Mouse (Mus musculus): ENCODE measurements around the gene Klhl3.

Gene Klhl3

GRCm38 (mm10) chr13:58126126-58126525 is 12.7 kb upstream of the Klhl3 start:
- peak; percentile 47 to 65 for DNase-seq (ENCODE audit: low spot score in 2 of 2)

GRCm38 (mm10) chr13:58124989-58125388 is 11.6 kb upstream of the Klhl3 start:
- DNase-seq (ENCODE audit: low spot score in 2 of 2) = no peak

- no peak for DNase-seq (ENCODE audit: low spot score in 2 of 2)
Observed at GRCm38 (mm10) chr13:58124278-58124677, 10.9 kb upstream of the Klhl3 start.

GRCm38 (mm10) chr13:58123381-58123780 is 10.0 kb upstream of the Klhl3 start:
- no peak for DNase-seq (ENCODE audit: low spot score in 2 of 2)

- DNase-seq (ENCODE audit: low spot score in 2 of 2) = no peak
Observed at GRCm38 (mm10) chr13:58122786-58123297, 9.4 kb upstream of the Klhl3 start.

GRCm38 (mm10) chr13:58117318-58118017 is 4.1 kb upstream of the Klhl3 start:
- DNase-seq (ENCODE audit: low spot score in 2 of 2) = peak; percentile 40 to 75

- DNase-seq (ENCODE audit: low spot score in 2 of 2) = no peak
Observed at GRCm38 (mm10) chr13:58116801-58117200, 3.4 kb upstream of the Klhl3 start.

- no peak for DNase-seq (ENCODE audit: low spot score in 2 of 2)
Observed at GRCm38 (mm10) chr13:58115227-58115626, 1.8 kb upstream of the Klhl3 start.

GRCm38 (mm10) chr13:58112601-58113041 is 771 bp downstream of the Klhl3 start:
- DNase-seq (ENCODE audit: low spot score in 2 of 2) = no peak

- no peak for DNase-seq (ENCODE audit: low spot score in 2 of 2)
Observed at GRCm38 (mm10) chr13:58112191-58112590, 1.2 kb downstream of the Klhl3 start.

GRCm38 (mm10) chr13:58111306-58111705 is 2.1 kb downstream of the Klhl3 start:
- no peak for DNase-seq (ENCODE audit: low spot score in 2 of 2)

- DNase-seq (ENCODE audit: low spot score in 2 of 2) = no peak
Observed at GRCm38 (mm10) chr13:58090643-58091042, 22.7 kb downstream of the Klhl3 start.

GRCm38 (mm10) chr13:58084396-58084795 is 29.0 kb downstream of the Klhl3 start:
- no peak for DNase-seq (ENCODE audit: low spot score in 2 of 2)

GRCm38 (mm10) chr13:58083521-58083920 is 29.9 kb downstream of the Klhl3 start:
- no peak for DNase-seq (ENCODE audit: low spot score in 2 of 2)

- DNase-seq (ENCODE audit: low spot score in 2 of 2) = no peak
Observed at GRCm38 (mm10) chr13:58083048-58083447, 30.3 kb downstream of the Klhl3 start.

GRCm38 (mm10) chr13:58078361-58078760 is 35.0 kb downstream of the Klhl3 start:
- no peak for DNase-seq (ENCODE audit: low spot score in 2 of 2)

GRCm38 (mm10) chr13:58074881-58075280 is 38.5 kb downstream of the Klhl3 start:
- no peak for DNase-seq (ENCODE audit: low spot score in 2 of 2)

GRCm38 (mm10) chr13:58074466-58074865 is 38.9 kb downstream of the Klhl3 start:
- DNase-seq (ENCODE audit: low spot score in 2 of 2) = no peak

GRCm38 (mm10) chr13:58073254-58073882 is 40.0 kb downstream of the Klhl3 start:
- no peak for DNase-seq (ENCODE audit: low spot score in 2 of 2)

- no peak for DNase-seq (ENCODE audit: low spot score in 2 of 2)
Observed at GRCm38 (mm10) chr13:58071209-58071608, 42.2 kb downstream of the Klhl3 start.

- no peak for DNase-seq (ENCODE audit: low spot score in 2 of 2)
Observed at GRCm38 (mm10) chr13:58070504-58070903, 42.9 kb downstream of the Klhl3 start.

GRCm38 (mm10) chr13:58068421-58069209 is 44.8 kb downstream of the Klhl3 start:
- no peak for DNase-seq (ENCODE audit: low spot score in 2 of 2)

All from spleen, postnatal 10 days (tissue).